Mouse (Mus musculus): ENCODE measurements around the gene Sim1.

Gene Sim1

GRCm38 (mm10) chr10:50894170-50894991 is at the start of gene Sim1:
Gene Sim1 (plus strand): TSS chr10:50894754.
- no peak for DNase-seq (ENCODE audit: extremely low read depth, low read depth, low spot score)

- no peak for DNase-seq (ENCODE audit: extremely low read depth, low read depth, low spot score)
Measured at GRCm38 (mm10) chr10:50868202-50868601, 26.4 kb upstream of the Sim1 start.

- no peak for DNase-seq (ENCODE audit: extremely low read depth, low read depth, low spot score)
Measured at GRCm38 (mm10) chr10:50876952-50877351, 17.6 kb upstream of the Sim1 start.

GRCm38 (mm10) chr10:50881476-50882069 is 13.0 kb upstream of the Sim1 start:
- no peak for DNase-seq (ENCODE audit: extremely low read depth, low read depth, low spot score)

- DNase-seq (ENCODE audit: extremely low read depth, low read depth, low spot score): no peak
Measured at GRCm38 (mm10) chr10:50882366-50882765, 12.2 kb upstream of the Sim1 start.

- no peak for DNase-seq (ENCODE audit: extremely low read depth, low read depth, low spot score)
Measured at GRCm38 (mm10) chr10:50886305-50886704, 8.2 kb upstream of the Sim1 start.

- DNase-seq (ENCODE audit: extremely low read depth, low read depth, low spot score): no peak
Measured at GRCm38 (mm10) chr10:50890621-50891020, 3.9 kb upstream of the Sim1 start.

- no peak for DNase-seq (ENCODE audit: extremely low read depth, low read depth, low spot score)
Measured at GRCm38 (mm10) chr10:50891876-50892711, 2.5 kb upstream of the Sim1 start.

- no peak for DNase-seq (ENCODE audit: extremely low read depth, low read depth, low spot score)
Measured at GRCm38 (mm10) chr10:50892751-50893320, 1.7 kb upstream of the Sim1 start.

- no peak for DNase-seq (ENCODE audit: extremely low read depth, low read depth, low spot score)
Measured at GRCm38 (mm10) chr10:50893546-50893945, 1.0 kb upstream of the Sim1 start.

- no peak for DNase-seq (ENCODE audit: extremely low read depth, low read depth, low spot score)
Measured at GRCm38 (mm10) chr10:50895091-50895790, 687 bp downstream of the Sim1 start.

- DNase-seq (ENCODE audit: extremely low read depth, low read depth, low spot score): no peak
Measured at GRCm38 (mm10) chr10:50895881-50896766, 1.6 kb downstream of the Sim1 start.

- DNase-seq (ENCODE audit: extremely low read depth, low read depth, low spot score): no peak
Measured at GRCm38 (mm10) chr10:50896767-50897390, 2.3 kb downstream of the Sim1 start.

GRCm38 (mm10) chr10:50897530-50898471 is 3.2 kb downstream of the Sim1 start:
- DNase-seq (ENCODE audit: extremely low read depth, low read depth, low spot score): no peak

GRCm38 (mm10) chr10:50898621-50899020 is 4.1 kb downstream of the Sim1 start:
- no peak for DNase-seq (ENCODE audit: extremely low read depth, low read depth, low spot score)

- no peak for DNase-seq (ENCODE audit: extremely low read depth, low read depth, low spot score)
Measured at GRCm38 (mm10) chr10:50899846-50900745, 5.5 kb downstream of the Sim1 start.
